Mouse (Mus musculus) lung, adult 2 months (tissue): ENCODE results near the gene Oprd1. TPM values are rescaled to one million over a fixed set of nuclear protein-coding genes. Genes with fewer than 3 reads are reported as not detected.

ENCODE experiments used
- DNase-seq: peaks from one replicate; pipeline ENCODE4 v3.0.0; 2022
- H3K4me1 ChIP-seq: fragments of 200-500 bp; 2 replicates; pipeline ENCODE4 v1.6.1; 2011; ENCODE audit warnings: low read length; ENCODE audit not compliant: control insufficient read depth, insufficient read depth
- H3K4me3 ChIP-seq: fragments of 200-500 bp; replicated peaks from 2 replicates; pipeline ENCODE3; 2011; ENCODE audit warnings: low read depth, mild to moderate bottlenecking, control low read depth, low read length; ENCODE audit errors: extremely low read depth
- CTCF ChIP-seq: fragments of 200-500 bp; IDR thresholded peaks from 2 replicates; pipeline ENCODE4 v1.5.1; 2011; ENCODE audit warnings: mild to moderate bottlenecking, low read length, control low read depth; ENCODE audit not compliant: insufficient read depth
- POLR2A ChIP-seq: fragments of 200-500 bp; IDR thresholded peaks from 2 replicates; pipeline ENCODE4 v1.6.1; 2011; ENCODE audit warnings: low read depth, mild to moderate bottlenecking, control low read depth, low read length, borderline replicate concordance; ENCODE audit errors: extremely low read depth
- WGBS: fragments of 180-500 bp; shearing (Covaris S2); methylation state at CpG from one replicate; pipeline ENCODE4 v1.1.7; 2018; 5-methylcytosine and 5-hydroxymethylcytosine counted together
- polyA plus RNA-seq: library from polyadenylated mRNA; depleted of rRNA; stranded (reverse); fragments of >200 nt; gene quantifications from 2 replicates; pipeline ENCODE4 v1.2.3, GENCODE M21; 2012; rRNA removed

Oprd1 gene
- polyA plus RNA-seq, 1 experiment: 0.11 TPM

DNA sequence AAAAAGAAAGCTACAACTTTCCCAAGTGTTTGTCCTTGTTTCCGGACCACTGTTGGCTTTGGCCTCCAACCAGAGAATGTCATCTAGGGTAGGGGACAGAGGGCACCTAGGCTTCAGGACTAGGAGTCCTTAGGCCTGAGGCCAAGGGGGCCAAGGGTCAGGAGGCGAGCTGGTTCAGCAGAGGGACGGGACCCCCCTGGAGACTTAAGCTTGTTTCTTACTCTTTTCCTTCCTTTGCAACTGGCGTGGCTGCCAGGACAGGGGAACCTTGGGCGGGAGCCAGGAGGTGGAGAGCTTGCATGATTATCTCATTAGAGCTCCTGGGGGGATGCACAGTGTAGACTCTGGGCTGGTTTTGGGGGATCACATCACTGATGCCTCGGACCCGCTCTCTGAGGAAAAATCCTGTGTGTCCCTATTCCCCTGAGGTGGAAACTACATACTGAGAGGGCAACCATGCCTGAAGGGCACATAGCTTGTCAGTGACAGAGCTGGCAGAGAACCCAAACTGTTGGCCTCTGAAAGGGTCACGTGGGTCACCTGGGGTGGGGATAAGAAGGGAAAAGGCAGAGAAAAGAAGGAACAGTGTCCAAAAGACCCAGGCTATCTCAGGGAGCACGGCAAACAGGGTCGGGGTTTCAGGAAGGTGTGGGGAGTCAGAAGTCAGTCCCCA lies 78.0 kb downstream of the Oprd1 start:
- no peak overlapping the region for H3K4me3 ChIP-seq
- peaks cover 8% of the 10 kb centered on the region for H3K4me1 ChIP-seq
- TF ChIP-seq CTCF (no peak), POLR2A (no peak)
- 41% methylated on average over 10 of the region's 10 CpGs for WGBS
- no peak for DNase-seq

DNA sequence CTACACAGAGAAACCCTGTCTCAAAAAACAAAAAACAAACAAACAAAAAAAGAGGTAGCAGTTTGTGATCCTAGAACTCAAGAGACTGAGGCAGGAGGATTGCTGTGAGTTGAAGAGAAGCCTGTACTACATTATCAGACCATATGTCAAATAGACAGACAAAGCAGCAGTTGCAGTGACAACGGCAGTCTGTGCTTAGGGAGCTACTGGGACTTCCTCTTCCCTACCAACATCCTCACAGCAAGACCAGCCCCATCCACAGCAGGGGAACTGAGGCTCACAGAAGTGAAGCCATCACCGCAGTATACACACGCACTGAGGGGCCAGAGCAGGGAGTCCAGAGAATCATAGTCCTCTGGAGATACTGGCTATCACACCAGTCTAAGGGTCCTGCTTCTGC lies 78.7 kb downstream of the Oprd1 start:
- WGBS: 52% methylated on average over 3 of the region's 3 CpGs
- no peak for DNase-seq
- TF ChIP-seq CTCF: no peak
- TF ChIP-seq POLR2A: no peak
- Histone ChIP-seq H3K4me3 (no peak overlapping the region), H3K4me1 (peaks cover 8% of the 10 kb centered on the region)

DNA sequence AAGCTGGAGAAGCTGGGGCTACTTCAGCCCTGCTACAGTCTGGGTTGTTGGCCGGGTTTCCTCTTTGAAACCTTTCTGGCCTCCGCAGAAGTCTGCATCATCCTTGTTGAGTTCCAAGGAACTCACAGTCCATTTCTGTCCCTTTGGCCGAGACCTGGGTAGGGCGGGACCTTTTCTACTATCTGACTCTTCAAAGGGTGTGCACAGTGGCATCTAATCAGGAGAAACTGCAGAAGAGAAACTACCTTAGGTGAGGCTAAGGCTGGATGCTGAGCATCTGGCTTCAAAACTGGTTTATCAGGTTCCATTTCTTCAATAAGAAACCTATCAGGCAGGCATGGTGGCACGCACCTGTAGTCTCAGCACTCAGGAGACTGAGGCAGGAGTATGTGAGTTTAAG lies 79.7 kb downstream of the Oprd1 start:
- WGBS: 76% methylated on average over 5 of the region's 5 CpGs
- Histone ChIP-seq H3K4me3 (no peak overlapping the region), H3K4me1 (peaks cover 8% of the 10 kb centered on the region)
- TF ChIP-seq POLR2A (no peak), CTCF (no peak)
- DNase-seq: no peak

DNA sequence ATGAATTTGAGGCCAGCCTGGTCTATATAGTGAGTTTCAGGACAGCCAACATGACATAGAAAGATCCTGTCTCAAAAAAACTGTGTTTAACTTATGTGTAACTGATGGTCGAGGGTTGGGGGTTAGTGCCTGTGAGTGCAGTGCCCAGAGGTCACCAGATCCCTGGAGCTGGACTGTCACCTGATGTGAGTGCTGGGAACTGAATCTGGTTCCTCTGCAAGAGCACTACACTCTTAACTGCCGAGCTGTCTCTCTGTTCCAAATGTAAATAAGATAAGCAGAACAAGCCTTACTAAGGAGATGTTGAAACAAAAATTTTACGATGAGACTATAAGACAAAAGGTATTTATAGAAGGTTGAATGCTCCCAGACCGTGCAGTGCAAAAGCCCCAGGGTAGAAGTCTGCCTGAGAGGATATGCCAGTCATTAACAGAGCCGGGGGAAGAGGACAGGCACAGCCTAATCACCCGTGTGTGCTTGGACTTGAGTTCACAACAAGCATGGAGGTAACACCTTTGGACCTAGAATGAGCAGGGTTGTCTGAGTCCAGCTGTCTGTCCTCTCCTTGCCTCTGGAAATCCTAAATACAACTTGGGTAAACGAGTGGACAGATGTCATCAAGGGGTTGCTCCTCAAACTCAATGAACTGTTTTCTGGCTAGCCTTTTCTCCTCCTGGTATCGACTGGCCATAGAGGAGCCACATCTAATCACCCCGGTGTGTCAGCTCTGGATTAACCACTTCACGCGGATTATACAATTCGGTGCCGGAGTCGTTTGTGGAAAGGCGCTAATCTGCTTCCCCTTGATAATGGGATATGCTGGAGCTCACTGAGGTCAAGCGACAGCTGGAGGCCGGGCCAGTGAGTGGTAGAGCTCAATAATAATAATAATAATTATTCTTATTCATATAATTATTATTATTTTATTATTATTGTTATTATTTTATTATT lies 81.1 kb downstream of the Oprd1 start:
- no peak for DNase-seq
- Histone ChIP-seq H3K4me3 (no peak overlapping the region), H3K4me1 (peaks cover 8% of the 10 kb centered on the region)
- 66% methylated on average over 17 of the region's 17 CpGs for WGBS
- TF ChIP-seq CTCF: no peak
- no peak for TF ChIP-seq POLR2A

DNA sequence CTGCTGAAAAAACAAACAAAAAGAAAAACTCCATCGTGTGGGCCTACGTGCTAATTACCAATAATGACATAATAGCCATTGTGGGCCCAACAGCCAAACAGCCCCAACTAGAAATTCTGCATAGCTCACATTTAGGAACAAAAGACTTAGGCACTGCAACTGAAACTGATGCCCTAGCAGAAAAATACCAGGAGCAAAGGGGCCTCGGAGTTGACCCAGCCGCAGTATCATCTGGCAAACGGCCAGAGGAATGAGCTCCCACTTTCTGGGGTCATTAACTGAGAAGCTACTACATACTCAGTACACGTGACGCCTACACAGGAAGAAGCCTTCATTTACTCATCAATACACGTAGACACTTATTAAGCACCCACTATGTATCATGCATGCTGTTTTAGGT lies 82.0 kb downstream of the Oprd1 start:
- 61% methylated on average over 8 of the region's 8 CpGs for WGBS
- H3K4me3 ChIP-seq: no peak overlapping the region
- DNase-seq: no peak
- TF ChIP-seq CTCF (no peak), POLR2A (no peak)
- H3K4me1 ChIP-seq: peaks cover 8% of the 10 kb centered on the region

Other genes with a start within 250 kb of the Oprd1 start
- gene Tmem200b, start 222.7 kb downstream of the Oprd1 start, polyA plus RNA-seq: 24.8 and 45.1 TPM in 2 replicates
- 0.07 and 0.25 TPM in 2 replicates for gene Gm10300, start 69.8 kb downstream of the Oprd1 start, polyA plus RNA-seq
- gene Epb41, start 69.2 kb downstream of the Oprd1 start, polyA plus RNA-seq: 38.3 and 45.3 TPM in 2 replicates
- 13.9 and 17.1 TPM in 2 replicates for gene Ythdf2, start 67.8 kb upstream of the Oprd1 start, polyA plus RNA-seq
- 13.8 and 16.9 TPM in 2 replicates for gene Gmeb1, start 117.1 kb upstream of the Oprd1 start, polyA plus RNA-seq
- 5.0 and 10.3 TPM in 2 replicates for gene Taf12, start 129.9 kb upstream of the Oprd1 start, polyA plus RNA-seq
- gene Rab42, start 158.9 kb upstream of the Oprd1 start, polyA plus RNA-seq: 1.9 and 2.0 TPM in 2 replicates
- gene Trnau1ap, start 185.1 kb upstream of the Oprd1 start, polyA plus RNA-seq: 16.4 and 17.8 TPM in 2 replicates
- gene Rcc1, start 209.1 kb upstream of the Oprd1 start, polyA plus RNA-seq: 3.9 and 5.3 TPM in 2 replicates